Mouse (Mus musculus) lung, embryonic 15.5 days (tissue): ENCODE data around the gene Odf3l1. TPM values are rescaled to one million over a fixed set of nuclear protein-coding genes. Genes with fewer than 3 reads are reported as not detected.

Source experiments
- ATAC-seq: fragments of 200-750 bp; cut with Nextera tagmentation; 2 replicates; pipeline ENCODE4 v1.8.0; 2017; ENCODE audit warnings: moderate number of reproducible peaks, borderline replicate concordance; ENCODE audit not compliant: low FRiP score, low TSS enrichment; ENCODE audit errors: extremely low read depth
- H3K27ac ChIP-seq: fragments of 300-500 bp; sonication (generic); 2 replicates; pipeline ENCODE4 v1.5.1; 2015; ENCODE audit warnings: moderate library complexity, mild to moderate bottlenecking, inconsistent platforms
- H3K27me3 ChIP-seq: fragments of 300-500 bp; sonication (generic); 2 replicates; pipeline ENCODE4 v1.6.1; 2015; ENCODE audit warnings: inconsistent platforms
- H3K36me3 ChIP-seq: fragments of 300-500 bp; sonication (generic); 2 replicates; pipeline ENCODE4 v1.6.1; 2015; ENCODE audit warnings: inconsistent platforms
- H3K4me1 ChIP-seq: fragments of 300-500 bp; sonication (generic); 2 replicates; pipeline ENCODE4 v1.6.1; 2015; ENCODE audit warnings: inconsistent platforms
- H3K4me2 ChIP-seq: fragments of 300-500 bp; sonication (generic); 2 replicates; pipeline ENCODE4 v1.6.1; 2015; ENCODE audit warnings: inconsistent platforms, mild to moderate bottlenecking, moderate library complexity
- H3K4me3 ChIP-seq: fragments of 300-500 bp; sonication (generic); 2 replicates; pipeline ENCODE4 v1.5.1; 2015; ENCODE audit warnings: mild to moderate bottlenecking, inconsistent platforms
- H3K9ac ChIP-seq: fragments of 300-500 bp; sonication (generic); 2 replicates; pipeline ENCODE4 v1.6.1; 2015; ENCODE audit warnings: inconsistent platforms
- H3K9me3 ChIP-seq: fragments of 300-500 bp; sonication (generic); 2 replicates; pipeline ENCODE4 v1.6.1; 2016; ENCODE audit warnings: inconsistent platforms
- WGBS: fragments of 180-500 bp; shearing (Covaris S2); methylation state at CpG from one replicate; pipeline ENCODE4 v1.1.7; 2015; 5-methylcytosine and 5-hydroxymethylcytosine counted together
- polyA plus RNA-seq: library from polyadenylated mRNA; unstranded; fragments of >200 nt; fragmentation: Nextera tagmentation; extraction: Ambion mirVana; gene quantifications from 2 replicates; pipeline ENCODE4 v1.2.1, GENCODE M21; 2015

Gene Odf3l1
- polyA plus RNA-seq, 1 experiment from 2014 or later = 0.72 TPM

- no peak overlapping the region for H3K4me2 ChIP-seq
- WGBS = 65% methylated on average over 1 of the region's 1 CpGs
- no peak overlapping the region for H3K27ac ChIP-seq
- ATAC-seq = no peak
- H3K9me3 ChIP-seq = no peaks in the 10 kb centered on the region
- H3K4me1 ChIP-seq = no peaks in the 10 kb centered on the region
- H3K36me3 ChIP-seq = no peaks in the 10 kb centered on the region
- peaks cover 3% of the 10 kb centered on the region; the same call in 1 of the 2 replicates for H3K27me3 ChIP-seq
- H3K4me3 ChIP-seq = no peak overlapping the region
- no peak overlapping the region for H3K9ac ChIP-seq
Observed at GRCm38 (mm10) chr9:56810916-56811315, 53.6 kb downstream of the Odf3l1 start.

GRCm38 (mm10) chr9:56807990-56808389 lies 56.5 kb downstream of the Odf3l1 start:
- WGBS = 80% methylated on average over 6 of the region's 6 CpGs
- Histone ChIP-seq H3K4me2 (no peak overlapping the region), H3K27me3 (no peaks in the 10 kb centered on the region), H3K4me1 (no peaks in the 10 kb centered on the region), H3K27ac (no peak overlapping the region), H3K9ac (no peak overlapping the region), H3K9me3 (no peaks in the 10 kb centered on the region), H3K4me3 (no peak overlapping the region), H3K36me3 (no peaks in the 10 kb centered on the region)
- no peak for ATAC-seq

GRCm38 (mm10) chr9:56803146-56803545 lies 61.3 kb downstream of the Odf3l1 start:
- no peaks in the 10 kb centered on the region for H3K4me1 ChIP-seq
- no peak overlapping the region for H3K4me2 ChIP-seq
- H3K4me3 ChIP-seq = no peak overlapping the region
- no peak for ATAC-seq
- no peak overlapping the region for H3K27ac ChIP-seq
- WGBS = 94% methylated on average over 7 of the region's 7 CpGs
- H3K27me3 ChIP-seq = peaks cover 19% of the 10 kb centered on the region
- no peaks in the 10 kb centered on the region for H3K9me3 ChIP-seq
- no peak overlapping the region for H3K9ac ChIP-seq
- H3K36me3 ChIP-seq = no peaks in the 10 kb centered on the region

Other genes starting within 250 kb of the Odf3l1 start
- 4.1 and 4.3 TPM in 2 replicates for gene Lingo1, start 68.2 kb downstream of the Odf3l1 start, polyA plus RNA-seq
- gene Cspg4, start 354 bp upstream of the Odf3l1 start, polyA plus RNA-seq = 17.8 and 21.1 TPM in 2 replicates
- 10.8 and 11.4 TPM in 2 replicates for gene Snx33, start 63.7 kb upstream of the Odf3l1 start, polyA plus RNA-seq
- 78.0 and 82.1 TPM in 2 replicates for gene Imp3, start 72.8 kb upstream of the Odf3l1 start, polyA plus RNA-seq
- gene Snupn, start 86.2 kb upstream of the Odf3l1 start, polyA plus RNA-seq = 23.2 and 24.6 TPM in 2 replicates
- gene Ptpn9, start 130.2 kb upstream of the Odf3l1 start, polyA plus RNA-seq = 25.5 and 26.4 TPM in 2 replicates
- 33.5 and 33.9 TPM in 2 replicates for gene Sin3a, start 207.4 kb upstream of the Odf3l1 start, polyA plus RNA-seq